Mouse (Mus musculus): Measurements from ENCODE around the gene Slc47a1. TPM values are rescaled to one million over a fixed set of nuclear protein-coding genes. Genes with fewer than 3 reads are reported as not detected.

The Slc47a1 gene
- polyA plus RNA-seq, 1 experiment = not detected

DNA sequence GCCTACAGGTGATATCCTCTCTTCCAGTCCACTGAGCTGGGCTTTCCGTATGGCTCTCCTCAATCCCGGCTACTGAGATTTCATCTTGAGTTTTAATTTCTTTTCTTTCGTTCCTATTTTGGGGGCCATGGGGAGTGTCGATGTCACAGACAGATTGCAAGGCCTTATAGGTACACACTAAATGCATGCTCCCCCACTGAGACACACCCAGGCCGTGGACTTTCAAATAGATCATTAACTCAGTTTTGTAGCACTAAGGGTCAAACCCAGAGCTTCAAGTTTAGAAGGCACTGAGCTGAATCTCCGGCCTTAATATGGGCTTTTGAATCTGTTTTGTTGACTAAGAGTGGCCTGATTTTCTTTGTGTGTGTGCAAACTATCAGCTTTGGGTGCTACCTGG is 23.8 kb downstream of the Slc47a1 start:
- Histone ChIP-seq H3K27ac (ENCODE audit: insufficient read depth, low read length) (no peak overlapping the region), H3K9me3 (replicated peaks; ENCODE audit: control insufficient read depth, insufficient read depth, low read length, poor library complexity, severe bottlenecking) (no peaks in the 10 kb centered on the region), H3K36me3 (ENCODE audit: control insufficient read depth, insufficient read depth, low read length, poor library complexity, severe bottlenecking) (no peaks in the 10 kb centered on the region), H3K9ac (ENCODE audit: low read depth, poor library complexity, severe bottlenecking) (no peak overlapping the region), H3K27me3 (ENCODE audit: control insufficient read depth, insufficient read depth, low read length, poor library complexity, severe bottlenecking) (no peaks in the 10 kb centered on the region), H3K4me1 (ENCODE audit: control insufficient read depth, insufficient read depth, low read length) (no peaks in the 10 kb centered on the region), H3K4me3 (ENCODE audit: low read depth, low read length) (no peak overlapping the region)
- TF ChIP-seq POLR2A (IDR thresholded peaks at IDR 0.05; ENCODE audit: insufficient read depth, low read length) (no peak), EP300 (IDR thresholded peaks at IDR 0.05; ENCODE audit: insufficient read depth, low read depth, low read length) (no peak), CTCF (IDR thresholded peaks at IDR 0.05; ENCODE audit: low read depth, low read length) (no peak)

DNA sequence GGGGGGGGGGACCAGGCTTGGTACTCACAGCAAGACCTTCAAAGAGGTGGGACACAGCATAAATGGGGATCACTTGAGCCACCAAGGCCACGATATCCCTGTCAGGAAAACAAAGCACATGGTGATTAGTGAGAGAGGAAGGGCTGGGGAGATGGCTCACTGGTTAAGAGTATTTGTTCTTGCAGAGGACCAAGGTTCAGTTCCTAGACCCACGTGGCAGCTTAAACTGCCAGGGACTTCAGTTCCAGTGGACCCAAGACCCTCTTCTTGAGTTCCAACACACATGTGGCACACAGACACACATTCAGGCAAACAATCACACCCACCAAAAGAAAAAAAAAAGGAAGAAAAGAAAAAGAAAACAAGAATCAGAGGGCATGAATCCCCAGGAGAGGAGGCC is 25.1 kb downstream of the Slc47a1 start:
- H3K9ac ChIP-seq (ENCODE audit: low read depth, poor library complexity, severe bottlenecking) = no peak overlapping the region
- no peaks in the 10 kb centered on the region for H3K9me3 ChIP-seq (replicated peaks; ENCODE audit: control insufficient read depth, insufficient read depth, low read length, poor library complexity, severe bottlenecking)
- no peak for TF ChIP-seq POLR2A (IDR thresholded peaks at IDR 0.05; ENCODE audit: insufficient read depth, low read length)
- TF ChIP-seq EP300 (IDR thresholded peaks at IDR 0.05; ENCODE audit: insufficient read depth, low read depth, low read length) = no peak
- TF ChIP-seq CTCF (IDR thresholded peaks at IDR 0.05; ENCODE audit: low read depth, low read length) = no peak
- H3K36me3 ChIP-seq (ENCODE audit: control insufficient read depth, insufficient read depth, low read length, poor library complexity, severe bottlenecking) = no peaks in the 10 kb centered on the region
- no peak overlapping the region for H3K27ac ChIP-seq (ENCODE audit: insufficient read depth, low read length)
- H3K4me3 ChIP-seq (ENCODE audit: low read depth, low read length) = no peak overlapping the region
- H3K27me3 ChIP-seq (ENCODE audit: control insufficient read depth, insufficient read depth, low read length, poor library complexity, severe bottlenecking) = no peaks in the 10 kb centered on the region
- no peaks in the 10 kb centered on the region for H3K4me1 ChIP-seq (ENCODE audit: control insufficient read depth, insufficient read depth, low read length)

DNA sequence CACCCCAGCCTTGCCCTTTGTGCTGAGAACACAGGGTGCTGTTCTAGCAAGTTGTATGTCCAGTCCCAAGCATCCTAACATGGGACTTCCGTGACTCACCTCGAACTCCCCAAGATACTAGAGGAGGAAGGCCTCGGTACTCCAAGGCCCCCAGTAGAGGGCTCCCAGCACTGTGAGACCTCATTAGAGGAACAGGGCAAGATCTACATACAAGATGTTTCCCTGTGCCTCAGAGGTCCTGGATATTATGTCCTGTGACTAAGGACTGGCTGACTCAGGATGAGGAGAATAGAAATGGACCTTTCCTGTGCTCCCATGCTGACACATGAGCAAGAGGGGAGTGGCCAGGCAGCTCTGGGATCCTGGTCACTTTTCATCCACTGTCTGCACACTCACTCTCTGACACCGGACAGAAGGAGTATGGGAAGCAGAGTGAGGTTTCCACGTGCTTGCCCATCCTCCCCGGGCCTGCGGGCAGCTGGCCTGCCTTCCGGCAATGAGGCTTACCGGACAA is 25.9 kb downstream of the Slc47a1 start:
- no peak overlapping the region for H3K27ac ChIP-seq (ENCODE audit: insufficient read depth, low read length)
- no peaks in the 10 kb centered on the region for H3K4me1 ChIP-seq (ENCODE audit: control insufficient read depth, insufficient read depth, low read length)
- H3K9me3 ChIP-seq (replicated peaks; ENCODE audit: control insufficient read depth, insufficient read depth, low read length, poor library complexity, severe bottlenecking) = no peaks in the 10 kb centered on the region

DNA sequence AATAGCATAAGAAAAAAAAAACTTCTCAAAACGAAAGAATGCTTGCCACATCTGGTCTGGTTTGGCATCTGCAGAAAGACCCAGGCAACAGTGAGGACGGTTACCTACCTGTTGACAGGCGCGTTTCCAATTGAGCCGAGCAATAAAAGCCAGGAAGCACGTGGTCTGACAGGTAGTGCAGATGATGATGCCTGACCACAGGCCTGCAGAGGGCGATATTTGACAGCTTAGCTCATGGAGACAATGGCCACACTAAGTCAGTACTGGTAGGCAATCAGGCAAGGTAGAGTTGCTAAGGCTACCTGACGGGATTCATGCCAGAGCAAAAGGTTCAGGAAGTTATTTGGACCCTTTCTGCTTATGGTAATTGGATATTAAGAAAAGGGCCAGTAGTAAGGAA is 28.8 kb downstream of the Slc47a1 start:
- Histone ChIP-seq H3K36me3 (ENCODE audit: control insufficient read depth, insufficient read depth, low read length, poor library complexity, severe bottlenecking) (no peaks in the 10 kb centered on the region), H3K9me3 (replicated peaks; ENCODE audit: control insufficient read depth, insufficient read depth, low read length, poor library complexity, severe bottlenecking) (no peaks in the 10 kb centered on the region), H3K9ac (ENCODE audit: low read depth, poor library complexity, severe bottlenecking) (no peak overlapping the region), H3K4me3 (ENCODE audit: low read depth, low read length) (no peak overlapping the region), H3K27ac (ENCODE audit: insufficient read depth, low read length) (no peak overlapping the region), H3K27me3 (ENCODE audit: control insufficient read depth, insufficient read depth, low read length, poor library complexity, severe bottlenecking) (no peaks in the 10 kb centered on the region), H3K4me1 (ENCODE audit: control insufficient read depth, insufficient read depth, low read length) (no peaks in the 10 kb centered on the region)
- TF ChIP-seq CTCF (IDR thresholded peaks at IDR 0.05; ENCODE audit: low read depth, low read length) (peak; percentile 96), POLR2A (IDR thresholded peaks at IDR 0.05; ENCODE audit: insufficient read depth, low read length) (no peak), EP300 (IDR thresholded peaks at IDR 0.05; ENCODE audit: insufficient read depth, low read depth, low read length) (0 out of 2 replicates have a peak, but pooled peaks have one; percentile 34)

More for the DNA sequence above, 25.9 kb downstream of the Slc47a1 start:
- TF ChIP-seq CTCF (IDR thresholded peaks at IDR 0.05; ENCODE audit: low read depth, low read length) (peak; percentile 25), EP300 (IDR thresholded peaks at IDR 0.05; ENCODE audit: insufficient read depth, low read depth, low read length) (no peak)
- Histone ChIP-seq H3K27me3 (ENCODE audit: control insufficient read depth, insufficient read depth, low read length, poor library complexity, severe bottlenecking) (no peaks in the 10 kb centered on the region), H3K4me3 (ENCODE audit: low read depth, low read length) (no peak overlapping the region), H3K9ac (ENCODE audit: low read depth, poor library complexity, severe bottlenecking) (no peak overlapping the region), H3K36me3 (ENCODE audit: control insufficient read depth, insufficient read depth, low read length, poor library complexity, severe bottlenecking) (no peaks in the 10 kb centered on the region)

DNA sequence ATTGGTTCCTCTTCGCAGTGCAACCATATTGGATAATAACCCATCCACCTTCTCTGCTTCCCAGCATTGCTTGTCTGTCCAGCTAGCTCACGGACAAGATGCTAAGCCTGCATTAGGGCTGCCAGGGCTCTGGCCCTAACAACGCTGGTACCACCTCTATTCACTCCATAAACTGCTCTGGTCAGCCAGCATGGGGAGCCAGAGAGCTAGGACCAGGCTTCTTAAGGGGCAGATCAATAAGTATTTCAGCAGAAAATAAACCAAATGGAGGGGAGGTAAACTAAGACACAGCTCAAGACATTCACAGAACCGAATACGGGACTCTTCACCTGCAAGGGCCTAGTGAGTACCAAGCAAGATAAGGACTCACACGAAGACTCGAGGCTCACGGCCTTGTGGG is 32.0 kb downstream of the Slc47a1 start:
- H3K4me1 ChIP-seq (ENCODE audit: control insufficient read depth, insufficient read depth, low read length) = no peaks in the 10 kb centered on the region
- H3K9me3 ChIP-seq (replicated peaks; ENCODE audit: control insufficient read depth, insufficient read depth, low read length, poor library complexity, severe bottlenecking) = no peaks in the 10 kb centered on the region
- H3K27ac ChIP-seq (ENCODE audit: insufficient read depth, low read length) = no peak overlapping the region
- TF ChIP-seq EP300 (IDR thresholded peaks at IDR 0.05; ENCODE audit: insufficient read depth, low read depth, low read length) (no peak), CTCF (IDR thresholded peaks at IDR 0.05; ENCODE audit: low read depth, low read length) (peak; percentile 11)
- H3K4me3 ChIP-seq (ENCODE audit: low read depth, low read length) = no peak overlapping the region
- H3K27me3 ChIP-seq (ENCODE audit: control insufficient read depth, insufficient read depth, low read length, poor library complexity, severe bottlenecking) = peaks cover 6% of the 10 kb centered on the region; the same call in 1 of the 2 replicates
- H3K9ac ChIP-seq (ENCODE audit: low read depth, poor library complexity, severe bottlenecking) = no peak overlapping the region
- H3K36me3 ChIP-seq (ENCODE audit: control insufficient read depth, insufficient read depth, low read length, poor library complexity, severe bottlenecking) = no peaks in the 10 kb centered on the region

DNA sequence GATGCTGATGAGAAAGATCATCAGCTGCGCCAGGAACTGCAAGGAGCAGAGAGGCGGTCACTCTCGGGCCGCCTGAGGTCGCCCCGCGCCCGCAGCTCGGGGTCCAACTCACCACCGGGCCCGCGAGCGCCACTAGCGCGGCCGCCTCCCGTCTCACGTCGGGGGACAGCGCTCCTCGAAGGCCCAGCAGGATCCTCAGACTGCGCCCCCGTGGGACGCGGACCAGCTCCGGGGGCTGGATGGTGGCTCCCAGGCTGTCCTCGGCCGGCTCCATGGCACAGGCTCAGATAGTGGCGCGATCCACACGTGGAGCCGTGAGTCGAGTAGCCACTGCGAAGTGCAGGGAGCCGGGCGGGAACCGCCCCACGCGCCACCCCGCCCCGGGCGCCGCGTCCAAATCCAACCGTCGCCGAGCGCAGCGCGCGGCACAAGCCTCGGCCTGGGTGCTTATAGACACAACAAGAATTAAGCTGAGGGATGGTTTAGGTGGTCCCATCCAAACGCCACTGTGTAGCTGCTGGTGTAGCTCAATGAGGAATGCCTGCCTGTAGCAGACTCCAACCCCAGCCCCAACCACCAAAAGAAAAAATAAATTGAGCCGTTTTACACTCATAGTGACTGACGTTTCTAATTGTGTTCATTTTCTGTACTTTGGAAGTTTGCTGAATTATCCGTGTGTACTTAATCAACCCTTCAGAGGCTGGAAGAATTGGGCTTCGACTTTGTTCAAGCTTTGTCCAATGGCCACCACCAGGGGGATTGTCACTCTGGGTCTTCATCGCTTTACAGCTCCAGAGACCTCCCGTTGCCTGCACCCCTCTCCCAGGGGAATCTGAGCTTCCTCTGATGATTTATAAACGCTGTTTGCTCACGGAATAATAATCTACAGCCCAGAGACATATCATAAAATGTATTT is 35.4 kb downstream of the Slc47a1 start, which contains the start of gene Slc47a2:
TSS of gene Slc47a2 (minus strand) at position 356 of the 916 bp plus-strand sequence.
- peak within 1 kb of the TSS; percentile 70; the same call in 1 of the 2 replicates for H3K9ac ChIP-seq (ENCODE audit: low read depth, poor library complexity, severe bottlenecking)
- H3K27me3 ChIP-seq (ENCODE audit: control insufficient read depth, insufficient read depth, low read length, poor library complexity, severe bottlenecking) = peaks cover 6% of the 10 kb centered on the region; the same call in 1 of the 2 replicates
- no peaks in the 10 kb centered on the region for H3K36me3 ChIP-seq (ENCODE audit: control insufficient read depth, insufficient read depth, low read length, poor library complexity, severe bottlenecking)
- H3K4me1 ChIP-seq (ENCODE audit: control insufficient read depth, insufficient read depth, low read length) = no peaks in the 10 kb centered on the region
- H3K9me3 ChIP-seq (replicated peaks; ENCODE audit: control insufficient read depth, insufficient read depth, low read length, poor library complexity, severe bottlenecking) = no peaks in the 10 kb centered on the region
- peak within 1 kb of the TSS; percentile 35 for H3K4me3 ChIP-seq (ENCODE audit: low read depth, low read length)
- H3K27ac ChIP-seq (ENCODE audit: insufficient read depth, low read length) = no peak within 1 kb of the TSS
- peak; percentile 11 for TF ChIP-seq CTCF (IDR thresholded peaks at IDR 0.05; ENCODE audit: low read depth, low read length)
- no peak for TF ChIP-seq POLR2A (IDR thresholded peaks at IDR 0.05; ENCODE audit: insufficient read depth, low read length)
- no peak for TF ChIP-seq EP300 (IDR thresholded peaks at IDR 0.05; ENCODE audit: insufficient read depth, low read depth, low read length)
